Comparison of ENCODE assay signal across 8 mouse cellular contexts in the genomic region with DNA sequence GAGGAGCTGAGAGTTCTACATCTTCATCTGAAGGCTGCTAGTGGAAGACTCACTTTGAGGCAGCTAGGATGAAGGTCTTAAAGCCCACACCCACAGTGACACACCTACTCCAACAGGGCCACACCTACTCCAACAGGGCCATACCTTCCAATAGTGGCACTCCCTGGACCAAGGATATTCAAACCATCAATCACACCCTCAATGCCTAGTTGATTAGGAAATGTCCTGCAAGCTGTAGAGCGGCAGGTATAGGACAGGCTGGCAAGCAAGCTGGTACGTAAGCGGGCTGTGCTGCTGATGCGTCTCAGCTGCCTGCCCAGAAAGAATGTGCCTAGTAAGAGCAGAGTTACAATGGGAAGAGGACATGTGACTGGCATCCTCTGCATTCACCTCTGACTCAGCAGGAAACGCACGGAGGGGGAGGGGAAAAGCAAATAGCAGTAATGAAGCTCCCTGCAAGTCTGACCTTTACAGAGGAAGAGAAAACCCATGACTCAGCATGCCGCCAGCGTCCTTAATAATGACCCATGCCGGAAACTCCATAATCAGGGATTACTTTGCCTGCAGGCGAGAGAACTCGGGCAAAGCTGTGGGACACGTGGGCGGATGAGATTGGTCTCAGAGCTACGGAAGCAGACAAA. TPM values are rescaled to one million over a fixed set of nuclear protein-coding genes. Genes with fewer than 3 reads are reported as not detected.
DNase-seq lines count a peak whose midpoint lies in the region; ATAC-seq and TF ChIP-seq lines count a peak whose summit lies in the region.

A gene (minus strand): TSS at position 51 of the 641 bp plus-strand sequence.

- H3K27ac ChIP-seq in embryonic facial prominence, embryonic 10.5 days (replicated peaks): peak within 1 kb of the TSS; percentile 7
- H3K27ac ChIP-seq in stomach, postnatal 0 days (replicated peaks): no peak within 1 kb of the TSS

- no peak within 1 kb of the TSS for H3K9ac ChIP-seq in stomach, postnatal 0 days (ENCODE audit: low read length)

- no peak for DNase-seq in layer of hippocampus, adult 8-10 months (ENCODE audit: low spot score in 2 of 2)
- no peak for DNase-seq in layer of hippocampus, adult 9-11 months
- DNase-seq in embryonic facial prominence, embryonic 10.5 days (ENCODE audit: low spot score): peak; percentile 83
- peak; percentile 35 to 65 for DNase-seq in heart, postnatal 14 days
- peak; percentile 70 to 83 for DNase-seq in kidney, postnatal 4 days
- DNase-seq in lung, postnatal 25 days (ENCODE audit: low spot score): peak; percentile 14
- DNase-seq in stomach, postnatal 0 days (ENCODE audit: low spot score): peak; percentile 53

- peak within 1 kb of the TSS; percentile 35 for H3K4me3 ChIP-seq in embryonic facial prominence, embryonic 10.5 days
- H3K4me3 ChIP-seq in stomach, postnatal 0 days (ENCODE audit: low read depth, low read length): no peak within 1 kb of the TSS

- peaks cover 28% of the 10 kb centered on the region for H3K4me1 ChIP-seq in embryonic facial prominence, embryonic 10.5 days
- H3K4me1 ChIP-seq in stomach, postnatal 0 days (replicated peaks; ENCODE audit: control insufficient read depth, insufficient read depth): no peaks in the 10 kb centered on the region; the same call in 1 of the 2 replicates

- peak; percentile 88 for ATAC-seq in stomach, postnatal 0 days (ENCODE audit: low FRiP score, low TSS enrichment)
- ATAC-seq in cerebellum, adult (ENCODE audit: insufficient number of reproducible peaks, low FRiP score, low TSS enrichment): no peak

- TF ChIP-seq CTCF in stomach, postnatal 0 days (IDR thresholded peaks at IDR 0.05; ENCODE audit: low read depth): no peak

- intact Hi-C loops in heart, postnatal 14 days (cut with DNase I): loop anchor here (2.0 kb wide), 1 partner anchor 22 kb away; no protein-coding TSS in a partner anchor

- WGBS in embryonic facial prominence, embryonic 10.5 days: 10% methylated on average over 14 of the region's 14 CpGs
- 12% methylated on average over 14 of the region's 14 CpGs for WGBS in stomach, postnatal 0 days

- H3K4me2 ChIP-seq in stomach, postnatal 0 days (replicated peaks; ENCODE audit: low read depth): no peak within 1 kb of the TSS

- peaks cover 17% of the 10 kb centered on the region for H3K27me3 ChIP-seq in embryonic facial prominence, embryonic 10.5 days (replicated peaks; ENCODE audit: low read depth, poor library complexity, severe bottlenecking)
- H3K27me3 ChIP-seq in stomach, postnatal 0 days (ENCODE audit: control insufficient read depth, insufficient read depth, low read length): no peaks in the 10 kb centered on the region

- TF ChIP-seq EP300 in stomach, postnatal 0 days (optimal IDR thresholded peaks at IDR 0.05): no peak

- H3K36me3 ChIP-seq in embryonic facial prominence, embryonic 10.5 days (replicated peaks): no peaks in the 10 kb centered on the region
- no peaks in the 10 kb centered on the region for H3K36me3 ChIP-seq in stomach, postnatal 0 days (ENCODE audit: control insufficient read depth, insufficient read depth, low read length)

- H3K9me3 ChIP-seq in embryonic facial prominence, embryonic 10.5 days: no peaks in the 10 kb centered on the region
- no peaks in the 10 kb centered on the region for H3K9me3 ChIP-seq in stomach, postnatal 0 days (ENCODE audit: control insufficient read depth, low read length)

RNA-seq across cellular contexts. Expression of the gene that starts here (rescaled TPM):
- 100 to 1,000 TPM; 118 to 128 (median 123) TPM for total RNA-seq in layer of hippocampus, adult 8-10 months (2022)
- polyA plus RNA-seq in embryonic facial prominence, embryonic 10.5 days (2016; fragmentation: Nextera tagmentation; extraction: Ambion mirVana): 1.5 and 1.6 TPM in 2 replicates
- not detected for total RNA-seq in heart, postnatal 14 days (2021)
- polyA plus RNA-seq in stomach, postnatal 0 days (2015; fragmentation: Nextera tagmentation; extraction: Ambion mirVana): 1.5 and 1.7 TPM in 2 replicates

Comparison
In these comparisons a context has a peak if more than half of its experiments do, and no peak if none do; other contexts are left out.
1. RNA of the gene that starts here (total RNA-seq): 118 to 128 TPM in layer of hippocampus, adult 8-10 months; not detected in heart, postnatal 14 days; every median in the first group is over 100 times any median in the second.
2. Peak in DNase-seq in heart, postnatal 14 days; RNA of the gene not detected or under 1 TPM.
3. DNase-seq: peak in embryonic facial prominence, embryonic 10.5 days (single experiment), kidney, postnatal 4 days (2 of 2), lung, postnatal 25 days (single experiment) and stomach, postnatal 0 days (single experiment); none in layer of hippocampus, adult 8-10 months (0 of 2) and layer of hippocampus, adult 9-11 months (single experiment).